Mouse (Mus musculus): Measurements from ENCODE around the gene Olfr811. TPM values are rescaled to one million over a fixed set of nuclear protein-coding genes. Genes with fewer than 3 reads are reported as not detected.

Olfr811 gene
- total and polyA plus RNA-seq, 3 experiments: not detected

DNA sequence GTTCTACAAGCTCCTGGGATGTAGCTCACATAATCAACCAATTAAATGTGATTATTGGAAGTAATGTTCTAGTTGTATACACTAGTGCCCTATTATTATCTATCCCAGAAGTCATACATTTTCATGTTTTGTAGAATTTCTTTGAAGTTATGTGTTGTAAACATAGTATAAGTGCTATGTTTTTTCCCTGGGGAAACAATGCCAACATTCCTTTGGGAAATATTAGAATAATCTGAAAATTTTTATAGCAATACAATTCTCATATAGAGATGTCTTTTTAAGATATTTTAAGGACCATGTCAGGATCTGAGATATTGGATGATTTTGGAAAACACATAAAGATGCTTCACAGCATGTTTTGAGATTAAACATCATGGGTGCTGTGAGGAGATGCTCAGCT is 29.9 kb downstream of the Olfr811 start, which contains the start of gene Olfr809:
Gene Olfr809, plus strand, starts transcription at position 301 of the 400 bp plus-strand sequence.
- no peaks in the 10 kb centered on the region for H3K36me3 ChIP-seq (ENCODE audit: control insufficient read depth in 1 of 2, insufficient read depth in 2 of 2, low read length in 2 of 2)
- TF ChIP-seq E2F4 (IDR thresholded peaks at IDR 0.05; ENCODE audit: borderline replicate concordance, low read depth, low read length) (no peak), ZMIZ1 (IDR thresholded peaks at IDR 0.05; ENCODE audit: low read depth, low read length) (no peak), NELFE (IDR thresholded peaks at IDR 0.05; ENCODE audit: low read depth, low read length) (no peak), ZC3H11A (IDR thresholded peaks at IDR 0.05; ENCODE audit: low read depth, low read length) (no peak), ZNF384 (IDR thresholded peaks at IDR 0.05; ENCODE audit: low read depth, low read length) (no peak), USF2 (IDR thresholded peaks at IDR 0.05; ENCODE audit: borderline replicate concordance in 1 of 2, insufficient read depth in 1 of 2, low read depth in 1 of 2, low read length in 2 of 2) (no peak), USF1 (IDR thresholded peaks at IDR 0.05; ENCODE audit: low read depth, low read length) (no peak), CHD2 (IDR thresholded peaks at IDR 0.05; ENCODE audit: low read length) (no peak), UBTF (IDR thresholded peaks at IDR 0.05; ENCODE audit: borderline replicate concordance, insufficient read depth, low read depth, low read length) (no peak), TCF12 (IDR thresholded peaks at IDR 0.05; ENCODE audit: low read depth, low read length) (no peak), CHD1 (IDR thresholded peaks at IDR 0.05; ENCODE audit: low read depth, low read length) (no peak), POLR2AphosphoS2 (IDR thresholded peaks at IDR 0.05; ENCODE audit: low read length) (no peak), JUND (IDR thresholded peaks at IDR 0.05; ENCODE audit: low read depth, low read length) (no peak), SMC3 (IDR thresholded peaks at IDR 0.05; ENCODE audit: low read depth, low read length) (no peak)
- H3K27ac ChIP-seq (ENCODE audit: control insufficient read depth, low read depth, low read length): no peak within 1 kb of the TSS
- no peaks in the 10 kb centered on the region for H3K9me3 ChIP-seq (replicated peaks; ENCODE audit: insufficient read depth, low read length)
- H3K79me2 ChIP-seq (ENCODE audit: control insufficient read depth, insufficient read depth, low read length, poor library complexity): no peaks in the 10 kb centered on the region
- no peak for DNase-seq (ENCODE audit: low read depth, low spot score)
- H3K27me3 ChIP-seq (ENCODE audit: control insufficient read depth in 1 of 2, insufficient read depth in 2 of 2, low read length in 2 of 2): no peaks in the 10 kb centered on the region
- no peaks in the 10 kb centered on the region for H3K4me1 ChIP-seq (ENCODE audit: control insufficient read depth in 1 of 2, insufficient read depth in 2 of 2, low read length in 2 of 2)
- H3K9ac ChIP-seq (ENCODE audit: control insufficient read depth, low read depth, low read length, poor library complexity, severe bottlenecking): no peak within 1 kb of the TSS
- H3K4me3 ChIP-seq (ENCODE audit: control insufficient read depth in 1 of 2, insufficient read depth in 1 of 2, low read depth in 2 of 2, low read length in 2 of 2): no peak within 1 kb of the TSS

DNA sequence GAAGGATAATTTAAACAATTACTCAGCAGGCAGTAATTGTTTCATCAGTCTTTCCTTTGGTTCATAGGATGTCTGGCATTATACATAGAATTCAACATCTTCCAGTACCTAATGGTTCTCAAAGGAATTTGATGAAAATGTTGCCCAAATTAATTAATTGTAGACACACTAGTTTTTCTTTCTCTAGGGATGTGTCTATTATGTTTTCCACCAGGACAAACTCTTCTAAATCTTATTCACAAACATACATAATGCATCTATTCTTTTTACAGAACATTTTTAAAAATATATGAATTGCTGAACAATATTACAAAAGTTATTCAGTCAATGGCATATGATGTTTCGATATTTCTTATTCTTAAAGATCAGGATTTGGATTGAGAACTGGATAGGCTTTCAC is 39.0 kb downstream of the Olfr811 start, which contains the start of gene Olfr808:
Gene Olfr808, plus strand, starts transcription at position 301 of the 400 bp plus-strand sequence.
- Histone ChIP-seq H3K9me3 (replicated peaks; ENCODE audit: insufficient read depth, low read length) (no peaks in the 10 kb centered on the region), H3K4me3 (ENCODE audit: control insufficient read depth in 1 of 2, insufficient read depth in 1 of 2, low read depth in 2 of 2, low read length in 2 of 2) (no peak within 1 kb of the TSS), H3K79me2 (ENCODE audit: control insufficient read depth, insufficient read depth, low read length, poor library complexity) (no peaks in the 10 kb centered on the region), H3K9ac (ENCODE audit: control insufficient read depth, low read depth, low read length, poor library complexity, severe bottlenecking) (no peak within 1 kb of the TSS), H3K27ac (ENCODE audit: control insufficient read depth, low read depth, low read length) (no peak within 1 kb of the TSS), H3K4me1 (ENCODE audit: control insufficient read depth in 1 of 2, insufficient read depth in 2 of 2, low read length in 2 of 2) (no peaks in the 10 kb centered on the region), H3K27me3 (ENCODE audit: control insufficient read depth in 1 of 2, insufficient read depth in 2 of 2, low read length in 2 of 2) (no peaks in the 10 kb centered on the region), H3K36me3 (ENCODE audit: control insufficient read depth in 1 of 2, insufficient read depth in 2 of 2, low read length in 2 of 2) (no peaks in the 10 kb centered on the region)
- TF ChIP-seq USF1 (IDR thresholded peaks at IDR 0.05; ENCODE audit: low read depth, low read length): no peak
- no peak for TF ChIP-seq MYB (IDR thresholded peaks at IDR 0.05; ENCODE audit: low read depth, low read length)
- TF ChIP-seq E2F4 (IDR thresholded peaks at IDR 0.05; ENCODE audit: borderline replicate concordance, low read depth, low read length): no peak
- TF ChIP-seq USF2 (IDR thresholded peaks at IDR 0.05; ENCODE audit: borderline replicate concordance in 1 of 2, insufficient read depth in 1 of 2, low read depth in 1 of 2, low read length in 2 of 2): no peak
- no peak for TF ChIP-seq TCF12 (IDR thresholded peaks at IDR 0.05; ENCODE audit: low read depth, low read length)
- no peak for TF ChIP-seq NRF1 (IDR thresholded peaks at IDR 0.05; ENCODE audit: insufficient read depth, low read depth, low read length, poor library complexity, severe bottlenecking)
- no peak for TF ChIP-seq POLR2AphosphoS5 (IDR thresholded peaks at IDR 0.05; ENCODE audit: borderline replicate concordance, low read depth, low read length)
- TF ChIP-seq TAL1 (IDR thresholded peaks at IDR 0.05; ENCODE audit: low read length): no peak
- TF ChIP-seq HCFC1 (IDR thresholded peaks at IDR 0.05; ENCODE audit: low read depth, low read length): no peak
- no peak for TF ChIP-seq GABPA (IDR thresholded peaks at IDR 0.05; ENCODE audit: low read depth, low read length)
- no peak for TF ChIP-seq ZKSCAN1 (IDR thresholded peaks at IDR 0.05; ENCODE audit: low read depth, low read length)
- TF ChIP-seq JUND (IDR thresholded peaks at IDR 0.05; ENCODE audit: low read depth, low read length): no peak
- TF ChIP-seq MEF2A (IDR thresholded peaks at IDR 0.05; ENCODE audit: extremely low read depth, insufficient replicate concordance, low read depth, low read length, poor library complexity, severe bottlenecking): no peak
- no peak for TF ChIP-seq CTCF (IDR thresholded peaks at IDR 0.05 in 2 of 3, conservative IDR thresholded peaks at IDR 0.05 in 1 of 3; ENCODE audit: control insufficient read depth in 1 of 3, insufficient read depth in 1 of 3, low read depth in 2 of 3, low read length in 3 of 3, poor library complexity in 1 of 3, severe bottlenecking in 1 of 3)
- TF ChIP-seq ZC3H11A (IDR thresholded peaks at IDR 0.05; ENCODE audit: low read depth, low read length): no peak
- no peak for TF ChIP-seq POLR2A (IDR thresholded peaks at IDR 0.05; ENCODE audit: control insufficient read depth in 1 of 2, insufficient read depth in 1 of 2, low read depth in 1 of 2, low read length in 2 of 2, poor library complexity in 1 of 2)
- TF ChIP-seq POLR2AphosphoS2 (IDR thresholded peaks at IDR 0.05; ENCODE audit: low read length): no peak
- no peak for TF ChIP-seq MAX (IDR thresholded peaks at IDR 0.05; ENCODE audit: low read length)
- TF ChIP-seq ELF1 (IDR thresholded peaks at IDR 0.05; ENCODE audit: low read depth, low read length): no peak
- no peak for DNase-seq (ENCODE audit: low read depth, low spot score)

All from MEL (cell line).